Mouse (Mus musculus) MEL (cell line): ENCODE measurements around the gene Pi4ka. TPM values are rescaled to one million over a fixed set of nuclear protein-coding genes. Genes with fewer than 3 reads are reported as not detected.

Experiments used
- DNase-seq: peaks from one replicate; pipeline ENCODE4 v3.0.0; 2011; ENCODE audit warnings: low read depth, low spot score
- H3K27ac ChIP-seq: 2 replicates; pipeline ENCODE4 v1.5.1; 2012; ENCODE audit warnings: low read depth, mild to moderate bottlenecking, control low read depth, low read length, moderate library complexity; ENCODE audit not compliant: control insufficient read depth
- H3K27me3 ChIP-seq, 2 experiments: fragments of 150-350 bp in 1 of 2; sonication (generic) in 1 of 2; 2 replicates each; pipeline ENCODE4 v1.6.1; 2012; ENCODE audit warnings: low read length in 2 of 2, mild to moderate bottlenecking in 2 of 2, improper control_type of control experiment in 1 of 2, moderate library complexity in 1 of 2; ENCODE audit not compliant: insufficient read depth in 2 of 2, control insufficient read depth in 1 of 2
- H3K36me3 ChIP-seq, 2 experiments: 2 replicates each; pipeline ENCODE4 v1.6.1; 2012 to 2014; ENCODE audit warnings: low read length in 2 of 2, improper control_type of control experiment in 1 of 2, inconsistent platforms in 1 of 2, mild to moderate bottlenecking in 1 of 2; ENCODE audit not compliant: insufficient read depth in 2 of 2, control insufficient read depth in 1 of 2
- H3K4me1 ChIP-seq, 2 experiments: fragments of 150-350 bp in 1 of 2; sonication (generic) in 1 of 2; 2 replicates each; pipeline ENCODE4 v1.6.1; 2012; ENCODE audit warnings: low read length in 2 of 2, improper control_type of control experiment in 1 of 2, mild to moderate bottlenecking in 1 of 2; ENCODE audit not compliant: insufficient read depth in 2 of 2, control insufficient read depth in 1 of 2
- H3K4me3 ChIP-seq, 2 experiments: fragments of 150-350 bp in 1 of 2; sonication (generic) in 1 of 2; 2 replicates each; pipeline ENCODE4 v1.5.1; 2012; ENCODE audit warnings: low read depth in 2 of 2, low read length in 2 of 2, mild to moderate bottlenecking in 2 of 2, moderate library complexity in 2 of 2, control low read depth in 1 of 2, improper control_type of control experiment in 1 of 2; ENCODE audit not compliant: control insufficient read depth in 1 of 2, insufficient read depth in 1 of 2
- H3K79me2 ChIP-seq: 2 replicates; pipeline ENCODE4 v1.6.1; 2012; ENCODE audit warnings: mild to moderate bottlenecking, low read length, moderate library complexity; ENCODE audit not compliant: control insufficient read depth, poor library complexity, insufficient read depth
- H3K9ac ChIP-seq: 2 replicates; pipeline ENCODE4 v1.6.1; 2012; ENCODE audit warnings: low read depth, mild to moderate bottlenecking, control low read depth, low read length, moderate library complexity; ENCODE audit not compliant: control insufficient read depth, poor library complexity, severe bottlenecking
- H3K9me3 ChIP-seq: fragments of 150-350 bp; sonication (generic); replicated peaks from 2 replicates; pipeline ENCODE4 v1.6.1; 2012; ENCODE audit warnings: mild to moderate bottlenecking, low read length, improper control_type of control experiment, moderate library complexity; ENCODE audit not compliant: insufficient read depth
- BHLHE40 ChIP-seq: IDR thresholded peaks from 2 replicates; pipeline ENCODE4 v1.6.1; 2012; ENCODE audit warnings: low read depth, mild to moderate bottlenecking, inconsistent platforms, low read length, improper control_type of control experiment, borderline replicate concordance
- CHD1 ChIP-seq: IDR thresholded peaks from 2 replicates; pipeline ENCODE4 v1.6.1; 2012; ENCODE audit warnings: low read depth, mild to moderate bottlenecking, inconsistent platforms, low read length, improper control_type of control experiment
- CHD2 ChIP-seq: IDR thresholded peaks from 2 replicates; pipeline ENCODE4 v1.6.1; 2011; ENCODE audit warnings: low read length, improper control_type of control experiment
- CTCF ChIP-seq, 3 experiments: IDR thresholded peaks in 2 of 3; conservative IDR thresholded peaks in 1 of 3; 2 replicates each; pipeline ENCODE4 v1.5.1; 2011 to 2012; ENCODE audit warnings: low read length in 3 of 3, low read depth in 2 of 3, mild to moderate bottlenecking in 2 of 3, improper control_type of control experiment in 1 of 3, inconsistent platforms in 1 of 3, mixed read lengths in 1 of 3, moderate library complexity in 1 of 3; ENCODE audit not compliant: control insufficient read depth in 1 of 3, insufficient read depth in 1 of 3, poor library complexity in 1 of 3, severe bottlenecking in 1 of 3
- E2F4 ChIP-seq: IDR thresholded peaks from 2 replicates; pipeline ENCODE4 v1.6.1; 2011; ENCODE audit warnings: low read depth, low read length, improper control_type of control experiment, borderline replicate concordance
- ELF1 ChIP-seq: IDR thresholded peaks from 2 replicates; pipeline ENCODE4 v1.6.1; 2014; ENCODE audit warnings: low read depth, mild to moderate bottlenecking, inconsistent platforms, low read length, improper control_type of control experiment, moderate library complexity
- EP300 ChIP-seq, 2 experiments: IDR thresholded peaks; 2 replicates each; pipeline ENCODE4 v1.6.1; 2011; ENCODE audit warnings: improper control_type of control experiment in 2 of 2, low read length in 2 of 2, low read depth in 1 of 2, mild to moderate bottlenecking in 1 of 2
- HCFC1 ChIP-seq: IDR thresholded peaks from 2 replicates; pipeline ENCODE4 v1.6.1; 2012; ENCODE audit warnings: low read depth, mild to moderate bottlenecking, inconsistent platforms, low read length, improper control_type of control experiment, moderate library complexity
- JUND ChIP-seq: IDR thresholded peaks from 2 replicates; pipeline ENCODE4 v1.6.1; 2011; ENCODE audit warnings: low read depth, mild to moderate bottlenecking, improper control_type of control experiment, low read length
- KAT2A ChIP-seq: conservative IDR thresholded peaks from 2 replicates; pipeline ENCODE4 v1.6.1; 2012; ENCODE audit warnings: low read depth, low read length, improper control_type of control experiment, inconsistent platforms
- MAFK ChIP-seq: IDR thresholded peaks from 2 replicates; pipeline ENCODE4 v1.6.1; 2011; ENCODE audit warnings: low read depth, mild to moderate bottlenecking, low read length, improper control_type of control experiment, borderline replicate concordance
- MAZ ChIP-seq: IDR thresholded peaks from 2 replicates; pipeline ENCODE4 v1.6.1; 2012; ENCODE audit warnings: low read depth, mild to moderate bottlenecking, inconsistent platforms, low read length, improper control_type of control experiment
- MXI1 ChIP-seq: IDR thresholded peaks from 2 replicates; pipeline ENCODE4 v1.6.1; 2011; ENCODE audit warnings: mild to moderate bottlenecking, low read depth, low read length, improper control_type of control experiment
- MYB ChIP-seq: IDR thresholded peaks from 2 replicates; pipeline ENCODE4 v1.6.1; 2011; ENCODE audit warnings: mild to moderate bottlenecking, low read depth, low read length, improper control_type of control experiment
- MYC ChIP-seq: IDR thresholded peaks from 2 replicates; pipeline ENCODE4 v1.6.1; 2011; ENCODE audit warnings: low read depth, mild to moderate bottlenecking, low read length, improper control_type of control experiment, moderate library complexity
- NELFE ChIP-seq: IDR thresholded peaks from 2 replicates; pipeline ENCODE4 v1.6.1; 2011; ENCODE audit warnings: low read depth, low read length, improper control_type of control experiment
- NRF1 ChIP-seq: IDR thresholded peaks from 2 replicates; pipeline ENCODE4 v1.6.1; 2014; ENCODE audit warnings: low read depth, mild to moderate bottlenecking, inconsistent platforms, low read length, improper control_type of control experiment, moderate library complexity; ENCODE audit not compliant: poor library complexity, insufficient read depth, severe bottlenecking
- POLR2AphosphoS2 ChIP-seq: IDR thresholded peaks from 2 replicates; pipeline ENCODE4 v1.6.1; 2011; ENCODE audit warnings: low read length, improper control_type of control experiment
- RAD21 ChIP-seq: IDR thresholded peaks from 2 replicates; pipeline ENCODE4 v1.6.1; 2011; ENCODE audit warnings: mild to moderate bottlenecking, low read depth, low read length, improper control_type of control experiment
- SIN3A ChIP-seq: IDR thresholded peaks from 2 replicates; pipeline ENCODE4 v1.6.1; 2012; ENCODE audit warnings: low read length, improper control_type of control experiment, inconsistent platforms
- SMC3 ChIP-seq: IDR thresholded peaks from 2 replicates; pipeline ENCODE4 v1.6.1; 2011; ENCODE audit warnings: low read depth, low read length, improper control_type of control experiment
- TAL1 ChIP-seq: IDR thresholded peaks from 2 replicates; pipeline ENCODE4 v1.6.1; 2012; ENCODE audit warnings: mild to moderate bottlenecking, inconsistent platforms, low read length, moderate library complexity, mixed read lengths
- TBP ChIP-seq: IDR thresholded peaks from 2 replicates; pipeline ENCODE4 v1.8.0; 2011; ENCODE audit warnings: low read depth, low read length, improper control_type of control experiment
- TCF12 ChIP-seq: IDR thresholded peaks from 2 replicates; pipeline ENCODE4 v1.6.1; 2014; ENCODE audit warnings: low read depth, mild to moderate bottlenecking, inconsistent platforms, low read length, improper control_type of control experiment, moderate library complexity
- UBTF ChIP-seq: IDR thresholded peaks from 2 replicates; pipeline ENCODE4 v1.6.1; 2012; ENCODE audit warnings: low read depth, mild to moderate bottlenecking, inconsistent platforms, low read length, improper control_type of control experiment, moderate library complexity, borderline replicate concordance; ENCODE audit not compliant: insufficient read depth
- USF1 ChIP-seq: IDR thresholded peaks from 2 replicates; pipeline ENCODE4 v1.6.1; 2014; ENCODE audit warnings: low read depth, mild to moderate bottlenecking, inconsistent platforms, low read length, improper control_type of control experiment, moderate library complexity
- USF2 ChIP-seq, 2 experiments: IDR thresholded peaks; 2 replicates each; pipeline ENCODE4 v1.6.1; 2011 to 2012; ENCODE audit warnings: improper control_type of control experiment in 2 of 2, low read length in 2 of 2, borderline replicate concordance in 1 of 2, inconsistent platforms in 1 of 2, low read depth in 1 of 2, mild to moderate bottlenecking in 1 of 2; ENCODE audit not compliant: insufficient read depth in 1 of 2
- ZC3H11A ChIP-seq: IDR thresholded peaks from 2 replicates; pipeline ENCODE4 v1.6.1; 2012; ENCODE audit warnings: low read depth, mild to moderate bottlenecking, inconsistent platforms, low read length, improper control_type of control experiment
- ZKSCAN1 ChIP-seq: IDR thresholded peaks from 2 replicates; pipeline ENCODE4 v1.6.1; 2012; ENCODE audit warnings: low read depth, mild to moderate bottlenecking, inconsistent platforms, low read length, improper control_type of control experiment, moderate library complexity
- ZMIZ1 ChIP-seq: IDR thresholded peaks from 2 replicates; pipeline ENCODE4 v1.6.1; 2012; ENCODE audit warnings: low read depth, mild to moderate bottlenecking, inconsistent platforms, low read length, improper control_type of control experiment, moderate library complexity
- ZNF384 ChIP-seq: IDR thresholded peaks from 2 replicates; pipeline ENCODE4 v1.6.1; 2012; ENCODE audit warnings: low read depth, mild to moderate bottlenecking, inconsistent platforms, low read length, improper control_type of control experiment
- polyA plus RNA-seq, 2 experiments: library from polyadenylated mRNA; stranded (reverse) in 1 of 2; unstranded in 1 of 2; fragments of >175 nt in 1 of 2; fragments of >200 nt in 1 of 2; gene quantifications; 2 replicates each; pipeline versions ENCODE4 v1.2.1 to v1.2.4; 2012; ENCODE audit warnings: low replicate concordance in 2 of 2, low read depth in 1 of 2; ENCODE audit not compliant: insufficient read length in 2 of 2, insufficient read depth in 1 of 2, missing spikeins in 1 of 2
- total RNA-seq: library from RNA; depleted of rRNA; stranded (reverse); fragments of 300-350 nt; gene quantifications from 2 replicates; pipeline ENCODE4 v1.2.3, GENCODE M21; 2012

Gene Pi4ka
- total and polyA plus RNA-seq, 3 experiments, result 25.0 to 286 (median 73.1) TPM

- TF ChIP-seq TBP (peak; percentile 39; the same call in 1 of the 2 replicates), MYB (no peak), CHD2 (no peak), MAZ (peak; percentile 92; the same call in 1 of the 2 replicates), EP300 (IDR thresholded peaks at IDR 0.05; ENCODE audit: low read depth in 1 of 2, low read length in 2 of 2) (no peak), ZMIZ1 (peak; percentile 80), JUND (no peak), UBTF (no peak), MYC (peak; percentile 76), USF1 (no peak; the same call in 1 of the 2 replicates), ZC3H11A (no peak), NRF1 (peak; percentile 87), TAL1 (no peak), TCF12 (peak; percentile 67; the same call in 1 of the 2 replicates), POLR2AphosphoS2 (peak; percentile 88)
Measured at GRCm38 (mm10) chr16:17451541-17452372, 45.6 kb upstream of the Pi4ka start, which contains the start of gene Crkl (continued).

GRCm38 (mm10) chr16:17432576-17432975, 26.5 kb upstream of the Pi4ka start:
- no peak overlapping the region for H3K27ac ChIP-seq
- H3K27me3 ChIP-seq, result no peaks in the 10 kb centered on the region
- H3K9ac ChIP-seq, result no peak overlapping the region
- H3K79me2 ChIP-seq, result no peaks in the 10 kb centered on the region
- no peaks in the 10 kb centered on the region for H3K4me1 ChIP-seq
- H3K9me3 ChIP-seq, result no peaks in the 10 kb centered on the region
- DNase-seq, result peak; percentile 49
- H3K4me3 ChIP-seq, result no peak overlapping the region
- H3K36me3 ChIP-seq, result no peaks in the 10 kb centered on the region; a peak in 1 of 4 replicates
- TF ChIP-seq NELFE (no peak), CTCF (IDR thresholded peaks at IDR 0.05 in 2 of 3, conservative IDR thresholded peaks at IDR 0.05 in 1 of 3; ENCODE audit: control insufficient read depth in 1 of 3, insufficient read depth in 1 of 3, low read depth in 2 of 3, low read length in 3 of 3, poor library complexity in 1 of 3, severe bottlenecking in 1 of 3) (peak; percentile 20 to 64 (median 60); a peak in 5 of 6 replicates), SIN3A (no peak), ZKSCAN1 (no peak), USF1 (peak; percentile 49; the same call in 1 of the 2 replicates), EP300 (IDR thresholded peaks at IDR 0.05; ENCODE audit: low read depth in 1 of 2, low read length in 2 of 2) (no peak), ELF1 (no peak), HCFC1 (no peak), MXI1 (no peak), TBP (no peak), TCF12 (no peak), BHLHE40 (no peak), JUND (no peak), MAZ (no peak), UBTF (no peak), ZMIZ1 (no peak), POLR2AphosphoS2 (no peak), MAFK (no peak), E2F4 (no peak), KAT2A (no peak), RAD21 (peak; percentile 58), SMC3 (peak; percentile 50), MYC (peak; percentile 73), ZNF384 (peak; percentile 96), CHD2 (no peak), CHD1 (no peak), ZC3H11A (peak; percentile 35; the same call in 1 of the 2 replicates), USF2 (IDR thresholded peaks at IDR 0.05; ENCODE audit: borderline replicate concordance in 1 of 2, insufficient read depth in 1 of 2, low read depth in 1 of 2, low read length in 2 of 2) (no peak)
